Mouse (Mus musculus) retina, embryonic 14.5 days (tissue): ENCODE measurements at regions not wholly inside any gene's neighbourhood (a gene's known extent, or its start where the extent isn't known, plus 50 kb on each side); places are given as distances from the start of the nearest gene placed in this dataset.
A peak's percentile ranks its signal among the peaks of the same experiment; 100 is the strongest.

Experiments used
- DNase-seq: peaks from one replicate; pipeline ENCODE4 v3.0.0-alpha.2; 2015; ENCODE audit warnings: low spot score

DNA sequence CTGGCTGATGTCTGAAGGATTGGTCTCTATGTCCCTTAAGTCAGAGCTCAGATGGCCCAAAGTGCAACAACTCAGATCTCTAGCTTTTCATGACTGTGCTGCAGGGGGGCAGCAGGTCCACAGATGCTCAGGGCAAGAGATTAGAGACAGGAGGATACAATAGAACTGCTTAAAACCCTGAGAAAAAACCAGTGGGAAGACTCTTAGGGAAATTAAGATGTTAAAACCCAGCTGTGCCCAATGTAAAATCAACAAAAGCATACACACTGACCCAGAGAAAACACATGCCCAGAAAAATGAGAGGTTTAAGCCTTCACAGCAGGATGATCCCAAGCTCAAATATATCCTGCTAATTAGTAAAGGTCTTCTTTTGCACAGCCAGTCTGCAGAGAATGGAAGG lies 403.5 kb downstream of the Klhl13 start:
- peak; percentile 20 for DNase-seq

DNA sequence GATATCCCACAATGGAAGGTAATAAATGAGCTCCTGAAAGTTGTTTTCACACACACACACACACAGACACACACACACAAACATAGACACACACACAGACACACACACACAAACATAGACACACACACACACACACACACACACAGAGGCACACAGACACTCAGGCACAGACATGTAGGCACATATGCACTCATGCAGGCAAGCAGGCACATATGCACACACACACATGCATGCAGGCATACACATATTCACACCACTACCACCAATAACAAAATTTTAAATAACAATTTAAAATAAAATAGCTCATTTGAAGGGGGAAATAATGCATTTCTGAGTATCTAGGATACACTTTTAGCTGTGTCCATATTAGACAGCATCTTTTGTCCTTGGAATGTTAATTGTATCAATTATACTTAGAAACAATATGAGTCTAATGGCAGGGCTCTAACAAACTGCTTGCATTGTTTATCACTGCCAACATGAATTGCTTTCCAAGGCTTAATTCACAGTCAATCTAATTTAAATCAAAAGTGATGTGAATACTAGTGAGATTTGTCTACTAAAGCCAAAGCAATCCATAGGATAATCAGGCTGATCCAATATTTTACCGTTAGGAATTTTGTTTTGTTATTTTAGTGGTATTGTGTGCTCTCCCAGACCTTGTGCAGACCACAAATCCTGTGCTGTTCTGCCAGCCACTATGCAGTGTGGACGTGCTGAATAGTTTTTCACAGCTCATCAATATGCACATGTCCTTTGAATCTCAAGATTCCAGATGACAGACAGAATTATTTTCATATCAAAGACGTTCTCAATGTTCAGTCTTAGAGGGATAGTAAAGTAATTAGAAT lies 414.3 kb downstream of the Klhl13 start:
- DNase-seq = peak; percentile 5
